Mouse (Mus musculus) thymus, adult 2 months (tissue): ENCODE data around the gene Rpusd4.

Experiments used
- CTCF ChIP-seq: fragments of 200-500 bp; IDR thresholded peaks from 2 replicates; pipeline ENCODE4 v1.5.1; 2012; ENCODE audit warnings: mild to moderate bottlenecking, control low read depth, low read length, moderate library complexity, borderline replicate concordance; ENCODE audit not compliant: control insufficient read depth, poor library complexity, insufficient read depth; ENCODE audit errors: extremely low read depth
- POLR2A ChIP-seq: fragments of 200-500 bp; IDR thresholded peaks from 2 replicates; pipeline ENCODE4 v1.6.1; 2012; ENCODE audit warnings: mild to moderate bottlenecking, low read length, control low read depth, moderate library complexity; ENCODE audit not compliant: control insufficient read depth, poor library complexity, insufficient read depth; ENCODE audit errors: extremely low read depth

DNA sequence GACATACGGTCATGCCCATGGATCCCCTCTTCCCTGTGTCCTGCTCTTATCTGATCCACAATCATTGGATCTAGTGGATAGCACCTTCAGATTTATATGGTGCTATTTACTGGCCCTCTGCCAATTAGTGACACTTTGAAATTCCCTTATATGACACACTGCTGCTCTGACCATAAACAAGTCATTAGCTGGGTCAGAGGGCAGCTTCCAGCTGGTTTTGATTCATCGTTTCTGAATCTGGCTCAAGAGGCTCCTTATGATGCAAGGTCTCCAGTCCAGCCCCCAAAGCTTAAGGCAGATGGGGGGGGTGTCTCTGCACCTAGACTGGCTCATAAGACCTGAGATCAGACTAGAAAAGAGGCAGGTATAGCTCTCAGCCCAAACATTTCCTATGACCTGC lies 56.9 kb downstream of the Rpusd4 start:
- TF ChIP-seq POLR2A (no peak), CTCF (no peak)
